Mouse (Mus musculus) thymus, adult 2 months (tissue): ENCODE results near the gene Dnah8. TPM values are rescaled to one million over a fixed set of nuclear protein-coding genes. Genes with fewer than 3 reads are reported as not detected.
A peak's percentile ranks its signal among the peaks of the same experiment; 100 is the strongest.

Experiments
- DNase-seq: peaks from one replicate; pipeline ENCODE4 v3.0.0; 2021
- H3K27ac ChIP-seq: fragments of 200-500 bp; 2 replicates; pipeline ENCODE4 v1.5.1; 2012; ENCODE audit warnings: low read length, control low read depth; ENCODE audit not compliant: control insufficient read depth, insufficient read depth
- H3K27me3 ChIP-seq: fragments of 200-500 bp; 2 replicates; pipeline ENCODE4 v1.6.1; 2012; ENCODE audit warnings: mild to moderate bottlenecking, low read length, moderate library complexity, mixed read lengths; ENCODE audit not compliant: control insufficient read depth, insufficient read depth
- H3K36me3 ChIP-seq: fragments of 200-500 bp; 2 replicates; pipeline ENCODE4 v1.6.1; 2012; ENCODE audit warnings: mild to moderate bottlenecking, low read length, moderate library complexity; ENCODE audit not compliant: control insufficient read depth, insufficient read depth
- H3K4me1 ChIP-seq: fragments of 200-500 bp; replicated peaks from 2 replicates; pipeline ENCODE4 v1.6.1; 2012; ENCODE audit warnings: low read length; ENCODE audit not compliant: control insufficient read depth, insufficient read depth
- H3K4me3 ChIP-seq: fragments of 200-500 bp; 2 replicates; pipeline ENCODE4 v1.5.1; 2012; ENCODE audit warnings: mild to moderate bottlenecking, low read length, control low read depth, moderate library complexity; ENCODE audit not compliant: control insufficient read depth, insufficient read depth
- CTCF ChIP-seq: fragments of 200-500 bp; IDR thresholded peaks from 2 replicates; pipeline ENCODE4 v1.5.1; 2012; ENCODE audit warnings: mild to moderate bottlenecking, control low read depth, low read length, moderate library complexity, borderline replicate concordance; ENCODE audit not compliant: control insufficient read depth, poor library complexity, insufficient read depth; ENCODE audit errors: extremely low read depth
- POLR2A ChIP-seq: fragments of 200-500 bp; IDR thresholded peaks from 2 replicates; pipeline ENCODE4 v1.6.1; 2012; ENCODE audit warnings: mild to moderate bottlenecking, low read length, control low read depth, moderate library complexity; ENCODE audit not compliant: control insufficient read depth, poor library complexity, insufficient read depth; ENCODE audit errors: extremely low read depth
- WGBS: fragments of 180-500 bp; shearing (Covaris S2); methylation state at CpG from one replicate; pipeline ENCODE4 v1.1.7; 2018; 5-methylcytosine and 5-hydroxymethylcytosine counted together
- polyA plus RNA-seq: library from polyadenylated mRNA; depleted of rRNA; stranded (reverse); fragments of >200 nt; gene quantifications from 2 replicates; pipeline ENCODE4 v1.2.3, GENCODE M21; 2012

Dnah8 gene
- polyA plus RNA-seq, 1 experiment = 58.4 TPM

DNA sequence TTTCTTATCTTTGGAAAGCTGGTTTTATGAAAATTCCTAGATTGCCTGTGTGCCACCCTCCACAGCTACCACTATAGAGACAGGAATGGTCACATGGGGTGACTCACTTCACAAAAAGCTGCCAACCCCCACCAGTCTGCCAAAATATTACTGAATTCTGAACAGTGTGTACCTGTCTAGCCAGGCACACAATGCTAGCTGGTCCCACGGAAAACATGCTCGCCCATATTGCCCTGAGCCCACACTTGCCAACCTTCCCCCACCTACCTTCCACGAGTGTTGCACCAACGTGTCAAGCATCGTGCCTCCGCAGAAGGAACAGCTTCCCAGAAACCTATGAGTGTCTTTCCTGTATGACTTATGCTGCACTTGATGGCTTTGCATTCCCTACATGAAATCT lies 43.0 kb upstream of the Dnah8 start:
- no peak for DNase-seq
- H3K27me3 ChIP-seq = no peaks in the 10 kb centered on the region
- no peaks in the 10 kb centered on the region for H3K36me3 ChIP-seq
- H3K27ac ChIP-seq = no peak overlapping the region
- 96% methylated on average over 6 of the region's 6 CpGs for WGBS
- no peak for TF ChIP-seq POLR2A
- H3K4me3 ChIP-seq = no peak overlapping the region
- peaks cover 4% of the 10 kb centered on the region for H3K4me1 ChIP-seq

- H3K27ac ChIP-seq = no peak overlapping the region
- H3K36me3 ChIP-seq = no peaks in the 10 kb centered on the region
- no peaks in the 10 kb centered on the region for H3K4me1 ChIP-seq
- TF ChIP-seq POLR2A = no peak
- no peak for TF ChIP-seq CTCF
- 96% methylated on average over 3 of the region's 3 CpGs for WGBS
- no peak overlapping the region for H3K4me3 ChIP-seq
- DNase-seq = no peak
- H3K27me3 ChIP-seq = no peaks in the 10 kb centered on the region
These were observed 41.8 kb upstream of the Dnah8 start for GRCm38 (mm10) chr17:30582313-30582712.

DNA sequence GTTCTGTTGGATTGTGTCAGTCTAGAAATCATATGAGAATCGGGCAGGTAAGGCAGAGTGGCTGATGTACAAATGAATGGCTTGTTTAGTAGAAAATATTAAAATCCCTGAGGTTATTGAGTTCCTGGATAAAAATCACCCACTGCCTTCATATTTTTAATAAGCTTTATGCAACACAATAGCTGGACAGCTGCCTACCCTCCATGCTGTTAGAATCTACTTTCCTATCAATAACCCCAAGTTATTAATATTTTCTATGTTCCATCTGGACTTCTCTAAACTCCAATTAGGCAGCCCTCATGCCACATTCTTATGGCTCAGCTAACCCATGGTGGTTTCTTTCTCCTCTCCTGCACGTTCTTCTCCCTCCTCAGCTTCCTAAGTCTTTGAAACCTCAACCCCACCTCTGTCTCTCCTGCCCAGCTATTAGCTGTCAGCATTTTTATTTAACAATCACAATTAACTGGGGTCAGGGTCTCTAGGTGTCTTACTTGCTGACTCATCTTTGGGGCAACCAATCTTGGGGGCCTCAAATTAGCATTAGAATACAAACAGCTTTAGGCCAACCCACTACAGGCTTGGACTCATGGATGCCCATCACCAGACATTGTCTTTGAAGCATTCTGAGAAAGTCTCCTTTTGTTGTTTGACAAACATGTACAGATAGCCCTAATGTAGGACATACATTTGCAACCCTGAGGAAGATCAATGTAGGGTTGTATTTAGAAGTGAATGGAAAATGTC lies 40.7 kb upstream of the Dnah8 start:
- 76% methylated on average over 2 of the region's 2 CpGs for WGBS
- Histone ChIP-seq H3K27ac (no peak overlapping the region), H3K4me3 (no peak overlapping the region), H3K36me3 (no peaks in the 10 kb centered on the region), H3K27me3 (no peaks in the 10 kb centered on the region), H3K4me1 (no peaks in the 10 kb centered on the region)
- no peak for TF ChIP-seq POLR2A
- TF ChIP-seq CTCF = no peak
- DNase-seq = no peak

GRCm38 (mm10) chr17:30590417-30591198 lies 33.5 kb upstream of the Dnah8 start:
- Histone ChIP-seq H3K4me3 (no peak overlapping the region), H3K36me3 (peaks cover 21% of the 10 kb centered on the region), H3K27me3 (no peaks in the 10 kb centered on the region), H3K27ac (no peak overlapping the region), H3K4me1 (no peaks in the 10 kb centered on the region)
- 70% methylated on average over 17 of the region's 17 CpGs for WGBS
- peak; percentile 61 for DNase-seq
- TF ChIP-seq POLR2A = no peak

GRCm38 (mm10) chr17:30594407-30594806 lies 29.7 kb upstream of the Dnah8 start:
- no peak overlapping the region for H3K4me3 ChIP-seq
- peaks cover 54% of the 10 kb centered on the region for H3K36me3 ChIP-seq
- H3K27ac ChIP-seq = no peak overlapping the region
- no peak for DNase-seq
- H3K27me3 ChIP-seq = no peaks in the 10 kb centered on the region
- H3K4me1 ChIP-seq = no peaks in the 10 kb centered on the region
- 92% methylated on average over 5 of the region's 5 CpGs for WGBS
- TF ChIP-seq CTCF (no peak), POLR2A (no peak)

DNA sequence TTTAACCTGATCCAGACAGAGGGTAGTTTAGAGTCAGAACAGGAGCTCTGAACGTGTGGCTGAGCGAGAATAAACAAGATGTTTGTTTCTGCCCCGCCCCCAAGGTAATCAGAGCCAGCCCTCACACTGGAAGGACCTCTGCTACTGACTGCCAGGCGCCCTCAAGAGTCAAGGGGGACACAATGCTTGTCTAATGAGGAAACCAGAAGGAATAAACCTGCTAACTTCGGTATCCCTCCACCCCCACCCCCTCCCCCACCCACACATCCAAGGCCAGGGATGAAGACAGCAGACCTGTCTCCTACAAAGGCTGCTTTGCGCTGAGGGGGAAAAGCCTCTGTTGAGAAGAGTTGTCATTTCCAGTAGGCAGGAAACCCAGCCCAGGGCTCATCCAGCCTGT lies 29.3 kb upstream of the Dnah8 start:
- H3K36me3 ChIP-seq = peaks cover 55% of the 10 kb centered on the region
- WGBS = 89% methylated on average over 6 of the region's 6 CpGs

GRCm38 (mm10) chr17:30597786-30598185 lies 26.4 kb upstream of the Dnah8 start:
- 97% methylated on average over 9 of the region's 9 CpGs for WGBS

More for the DNA sequence above, 29.3 kb upstream of the Dnah8 start:
- no peak for TF ChIP-seq POLR2A
- no peak for TF ChIP-seq CTCF
- Histone ChIP-seq H3K27ac (no peak overlapping the region), H3K4me1 (no peaks in the 10 kb centered on the region), H3K27me3 (no peaks in the 10 kb centered on the region), H3K4me3 (no peak overlapping the region)
- DNase-seq = no peak

More at GRCm38 (mm10) chr17:30597786-30598185, 26.4 kb upstream of the Dnah8 start:
- DNase-seq = no peak
- H3K27ac ChIP-seq = no peak overlapping the region
- no peaks in the 10 kb centered on the region for H3K27me3 ChIP-seq
- H3K4me3 ChIP-seq = no peak overlapping the region
- H3K4me1 ChIP-seq = no peaks in the 10 kb centered on the region
- H3K36me3 ChIP-seq = peaks cover 58% of the 10 kb centered on the region
- TF ChIP-seq CTCF = no peak
